Mouse (Mus musculus) lung, embryonic 16.5 days (tissue): ENCODE measurements around the gene Tent5c. TPM values are rescaled to one million over a fixed set of nuclear protein-coding genes. Genes with fewer than 3 reads are reported as not detected.
"Not testable (repeated sequence)": the region's sequence is repeated elsewhere in the genome, so short reads cannot be mapped to it uniquely, and the experiment has no call there.

Source experiments
- ATAC-seq: fragments of 200-750 bp; cut with Nextera tagmentation; 2 replicates; pipeline ENCODE4 v1.8.0; 2017; ENCODE audit warnings: low read depth, mild to moderate bottlenecking, moderate library complexity
- H3K27ac ChIP-seq: fragments of 300-500 bp; sonication (generic); 2 replicates; pipeline ENCODE4 v1.5.1; 2014; ENCODE audit warnings: mild to moderate bottlenecking, control low read depth, low read length
- H3K27me3 ChIP-seq: fragments of 300-500 bp; sonication (generic); 2 replicates; pipeline ENCODE4 v1.6.1; 2014; ENCODE audit warnings: low read depth, low read length, mixed read lengths; ENCODE audit not compliant: control insufficient read depth, insufficient read depth
- H3K36me3 ChIP-seq: fragments of 300-500 bp; sonication (generic); 2 replicates; pipeline ENCODE4 v1.6.1; 2014; ENCODE audit warnings: low read length; ENCODE audit not compliant: control insufficient read depth, insufficient read depth
- H3K4me1 ChIP-seq: fragments of 300-500 bp; sonication (generic); replicated peaks from 2 replicates; pipeline ENCODE4 v1.6.1; 2014; ENCODE audit warnings: low read length, mixed read lengths; ENCODE audit not compliant: control insufficient read depth, insufficient read depth
- H3K4me2 ChIP-seq: fragments of 300-500 bp; sonication (generic); 2 replicates; pipeline ENCODE4 v1.6.1; 2014; ENCODE audit warnings: low read depth, low read length, control low read depth
- H3K4me3 ChIP-seq: fragments of 300-500 bp; sonication (generic); 2 replicates; pipeline ENCODE4 v1.5.1; 2014; ENCODE audit warnings: mild to moderate bottlenecking, low read length, control low read depth
- H3K9ac ChIP-seq: fragments of 300-500 bp; sonication (generic); 2 replicates; pipeline ENCODE4 v1.6.1; 2014; ENCODE audit warnings: low read length, control low read depth
- H3K9me3 ChIP-seq: fragments of 300-500 bp; sonication (generic); 2 replicates; pipeline ENCODE4 v1.6.1; 2016; ENCODE audit warnings: low read length; ENCODE audit not compliant: control insufficient read depth
- WGBS: fragments of 180-500 bp; shearing (Covaris S2); extraction: QIAGEN DNeasy Blood & Tissue Kit; methylation state at CpG from one replicate; pipeline ENCODE4 v1.1.7; 2014; 5-methylcytosine and 5-hydroxymethylcytosine counted together
- polyA plus RNA-seq: library from polyadenylated mRNA; unstranded; fragments of >200 nt; fragmentation: Nextera tagmentation; extraction: Ambion mirVana; gene quantifications from 2 replicates; pipeline ENCODE4 v1.2.1, GENCODE M21; 2015

Tent5c gene
- polyA plus RNA-seq, 1 experiment from 2014 or later, result 13.2 TPM

GRCm38 (mm10) chr3:100420691-100421056 is 68.5 kb downstream of the Tent5c start:
- WGBS, result 50% methylated on average over 5 of the region's 5 CpGs
- H3K9me3 ChIP-seq, result no peaks in the 10 kb centered on the region
- H3K9ac ChIP-seq, result no peak overlapping the region
- no peaks in the 10 kb centered on the region for H3K4me1 ChIP-seq
- no peak for ATAC-seq
- no peak overlapping the region for H3K4me3 ChIP-seq
- H3K27me3 ChIP-seq, result no peaks in the 10 kb centered on the region
- no peaks in the 10 kb centered on the region for H3K36me3 ChIP-seq
- H3K4me2 ChIP-seq, result no peak overlapping the region
- no peak overlapping the region for H3K27ac ChIP-seq

GRCm38 (mm10) chr3:100419962-100420690 is 69.0 kb downstream of the Tent5c start:
- ATAC-seq, result no peak; the same call in 1 of the 2 replicates
- H3K4me1 ChIP-seq, result no peaks in the 10 kb centered on the region
- no peaks in the 10 kb centered on the region for H3K27me3 ChIP-seq
- WGBS, result 64% methylated on average over 10 of the region's 10 CpGs
- no peaks in the 10 kb centered on the region for H3K36me3 ChIP-seq
- H3K27ac ChIP-seq, result no peak overlapping the region
- H3K4me3 ChIP-seq, result no peak overlapping the region
- H3K9ac ChIP-seq, result no peak overlapping the region
- H3K4me2 ChIP-seq, result no peak overlapping the region
- H3K9me3 ChIP-seq, result no peaks in the 10 kb centered on the region

GRCm38 (mm10) chr3:100418387-100418786 is 70.7 kb downstream of the Tent5c start:
- H3K4me2 ChIP-seq, result no peak overlapping the region
- H3K4me3 ChIP-seq, result no peak overlapping the region
- H3K27me3 ChIP-seq, result no peaks in the 10 kb centered on the region
- H3K4me1 ChIP-seq, result no peaks in the 10 kb centered on the region
- no peak overlapping the region for H3K9ac ChIP-seq
- 50% methylated on average over 1 of the region's 1 CpGs for WGBS
- H3K9me3 ChIP-seq, result no peaks in the 10 kb centered on the region
- no peaks in the 10 kb centered on the region for H3K36me3 ChIP-seq
- no peak for ATAC-seq
- no peak overlapping the region for H3K27ac ChIP-seq

- H3K27me3 ChIP-seq, result no peaks in the 10 kb centered on the region
- no peak overlapping the region for H3K4me3 ChIP-seq
- H3K9me3 ChIP-seq, result no peaks in the 10 kb centered on the region
- H3K27ac ChIP-seq, result no peak overlapping the region
- ATAC-seq, result no peak
- no peaks in the 10 kb centered on the region for H3K36me3 ChIP-seq
- WGBS, result 44% methylated on average over 10 of the region's 10 CpGs
- no peak overlapping the region for H3K4me2 ChIP-seq
- H3K9ac ChIP-seq, result no peak overlapping the region
- H3K4me1 ChIP-seq, result no peaks in the 10 kb centered on the region
These were observed 71.3 kb downstream of the Tent5c start for GRCm38 (mm10) chr3:100417772-100418311.

- no peak overlapping the region for H3K4me2 ChIP-seq
- H3K36me3 ChIP-seq, result no peaks in the 10 kb centered on the region
- no peaks in the 10 kb centered on the region for H3K9me3 ChIP-seq
- H3K4me1 ChIP-seq, result no peaks in the 10 kb centered on the region
- no peak overlapping the region for H3K4me3 ChIP-seq
- H3K27me3 ChIP-seq, result no peaks in the 10 kb centered on the region
- WGBS, result 39% methylated on average over 5 of the region's 5 CpGs
- ATAC-seq, result no peak
- H3K27ac ChIP-seq, result no peak overlapping the region
- H3K9ac ChIP-seq, result no peak overlapping the region
These were observed 73.5 kb downstream of the Tent5c start for GRCm38 (mm10) chr3:100415671-100416070.

- H3K9me3 ChIP-seq, H3K27ac ChIP-seq, H3K4me3 ChIP-seq, H3K4me1 ChIP-seq, ATAC-seq, H3K4me2 ChIP-seq, H3K9ac ChIP-seq, H3K36me3 ChIP-seq, H3K27me3 ChIP-seq: not testable (repeated sequence)
- 91% methylated on average over 3 of the region's 3 CpGs for WGBS
These were observed 75.5 kb downstream of the Tent5c start for GRCm38 (mm10) chr3:100413586-100413985.

- Histone ChIP-seq H3K4me3 (no peak overlapping the region), H3K27ac (no peak overlapping the region), H3K9ac (no peak overlapping the region), H3K36me3 (no peaks in the 10 kb centered on the region), H3K4me1 (no peaks in the 10 kb centered on the region), H3K9me3 (no peaks in the 10 kb centered on the region), H3K4me2 (no peak overlapping the region), H3K27me3 (no peaks in the 10 kb centered on the region)
- 68% methylated on average over 7 of the region's 7 CpGs for WGBS
- ATAC-seq, result 0 out of 2 replicates have a peak, but pooled peaks have one; percentile 26
These were observed 77.2 kb downstream of the Tent5c start for GRCm38 (mm10) chr3:100411945-100412344.

GRCm38 (mm10) chr3:100409280-100409679 is 79.8 kb downstream of the Tent5c start:
- H3K9ac ChIP-seq, result no peak overlapping the region
- H3K4me3 ChIP-seq, result no peak overlapping the region
- H3K9me3 ChIP-seq, result no peaks in the 10 kb centered on the region
- no peaks in the 10 kb centered on the region for H3K4me1 ChIP-seq
- H3K4me2 ChIP-seq, result no peak overlapping the region
- H3K27me3 ChIP-seq, result no peaks in the 10 kb centered on the region
- H3K27ac ChIP-seq, result no peak overlapping the region
- H3K36me3 ChIP-seq, result no peaks in the 10 kb centered on the region
- no peak for ATAC-seq
- 70% methylated on average over 2 of the region's 2 CpGs for WGBS

GRCm38 (mm10) chr3:100408351-100409043 is 80.6 kb downstream of the Tent5c start:
- Histone ChIP-seq H3K36me3 (no peaks in the 10 kb centered on the region), H3K4me2 (no peak overlapping the region), H3K27me3 (no peaks in the 10 kb centered on the region), H3K4me3 (no peak overlapping the region), H3K4me1 (no peaks in the 10 kb centered on the region), H3K9ac (no peak overlapping the region), H3K27ac (no peak overlapping the region), H3K9me3 (no peaks in the 10 kb centered on the region)
- no peak for ATAC-seq
- 62% methylated on average over 2 of the region's 2 CpGs for WGBS
